Mouse (Mus musculus) lung, adult 18-20 months (tissue): Measurements from ENCODE around the gene Dnmt3a.

Experiments
- DNase-seq, 2 experiments: peaks; one replicate each; pipeline ENCODE4 v3.0.0; 2022; ENCODE audit warnings: mixed read lengths in 2 of 2

The Dnmt3a gene

DNA sequence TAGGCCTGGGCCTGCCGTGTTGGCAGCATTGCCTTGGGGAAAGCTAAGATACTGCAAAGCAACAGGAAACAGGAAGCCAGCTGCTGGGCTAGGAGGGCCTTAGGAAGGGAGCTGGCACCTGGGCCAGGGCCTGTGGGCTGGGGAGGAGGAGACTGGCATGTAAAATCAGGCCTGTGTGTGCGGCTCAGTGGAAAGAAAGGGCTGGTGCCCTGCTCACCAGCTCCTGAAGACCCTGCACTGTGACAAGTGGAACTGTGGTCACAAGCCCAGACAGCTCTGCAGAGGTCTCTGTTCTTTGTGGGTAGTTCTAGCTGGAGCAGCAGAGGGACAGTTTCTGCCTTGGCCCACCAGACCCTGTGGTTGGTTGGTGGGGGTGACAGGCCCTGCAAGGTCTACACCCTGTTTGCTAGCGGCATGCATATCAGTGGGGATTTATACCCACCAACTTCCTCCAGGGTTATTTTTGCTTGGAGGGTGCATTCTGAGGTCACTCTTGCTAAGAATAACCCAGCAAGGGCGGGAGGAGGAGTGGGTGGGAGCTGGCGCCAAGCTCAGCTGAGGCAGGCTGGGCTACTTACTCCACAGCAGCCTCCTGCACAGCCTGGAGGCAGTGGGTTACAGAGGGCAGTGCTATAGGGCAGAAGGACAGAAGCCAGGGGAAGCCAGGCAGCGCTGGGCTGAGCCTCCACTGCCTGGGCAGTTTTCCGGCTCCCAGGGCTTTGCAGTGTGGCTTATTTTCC is 50.1 kb downstream of the Dnmt3a start:
- peak; percentile 69 to 73 for DNase-seq

- DNase-seq: no peak
Observed at GRCm38 (mm10) chr12:3856748-3857147, 50.9 kb downstream of the Dnmt3a start.

- no peak for DNase-seq
Observed at GRCm38 (mm10) chr12:3857231-3857630, 51.4 kb downstream of the Dnmt3a start.

GRCm38 (mm10) chr12:3857773-3858172 is 52.0 kb downstream of the Dnmt3a start:
- no peak for DNase-seq

GRCm38 (mm10) chr12:3858754-3859153 is 52.9 kb downstream of the Dnmt3a start:
- no peak for DNase-seq

- DNase-seq: no peak
Observed at GRCm38 (mm10) chr12:3859545-3859944, 53.7 kb downstream of the Dnmt3a start.

GRCm38 (mm10) chr12:3860005-3860404 is 54.2 kb downstream of the Dnmt3a start:
- no peak for DNase-seq

DNA sequence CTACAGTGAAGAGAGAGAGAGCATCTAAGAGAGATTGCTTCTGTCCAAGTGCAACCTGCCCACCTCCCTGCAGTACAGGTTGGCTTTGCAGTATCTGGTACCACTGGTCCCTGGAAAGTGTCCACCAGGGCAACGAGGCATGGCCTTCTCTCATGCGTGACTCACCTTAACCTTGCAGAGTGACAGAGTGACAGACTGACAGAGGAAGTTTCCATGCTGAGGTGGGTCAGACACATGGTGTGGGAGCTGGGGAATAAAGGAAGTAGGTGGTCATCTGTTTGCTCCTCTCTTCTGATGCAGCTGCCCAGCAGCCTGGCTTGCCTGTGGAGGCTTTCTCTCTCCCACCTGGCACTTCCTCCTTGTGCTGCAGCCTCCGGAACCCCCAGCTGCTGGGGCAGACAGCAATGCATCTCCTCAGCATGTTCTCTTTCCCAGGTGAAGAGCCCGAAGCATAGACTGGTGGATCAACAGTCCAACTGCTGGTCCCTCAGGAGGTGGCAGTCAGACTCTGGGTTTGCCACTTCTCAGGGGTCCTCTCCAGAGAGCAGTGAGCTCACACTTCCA is 55.9 kb downstream of the Dnmt3a start:
- DNase-seq: no peak

- no peak for DNase-seq
Observed at GRCm38 (mm10) chr12:3862253-3862652, 56.4 kb downstream of the Dnmt3a start.

DNA sequence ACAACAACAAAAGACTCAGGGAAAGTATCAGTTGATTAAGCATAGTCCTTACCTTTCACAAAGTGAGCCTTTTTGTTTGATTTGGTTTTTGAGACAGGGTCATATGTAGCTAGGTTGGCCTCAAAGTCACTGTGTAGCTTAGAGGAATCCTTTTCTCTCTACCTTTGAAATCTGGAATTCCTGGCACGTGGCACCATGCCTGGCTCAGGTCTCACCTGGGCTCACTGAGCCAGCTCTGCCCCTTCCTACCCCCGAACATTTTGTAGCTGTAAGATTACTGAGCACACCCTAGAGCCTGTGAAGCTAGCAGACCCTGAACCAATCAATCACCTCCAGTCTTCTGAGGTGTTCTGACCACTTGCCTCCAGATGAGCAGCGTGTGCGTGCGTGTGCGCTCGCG is 58.4 kb downstream of the Dnmt3a start:
- DNase-seq: no peak

- no peak for DNase-seq
Observed at GRCm38 (mm10) chr12:3865594-3865993, 59.8 kb downstream of the Dnmt3a start.

DNA sequence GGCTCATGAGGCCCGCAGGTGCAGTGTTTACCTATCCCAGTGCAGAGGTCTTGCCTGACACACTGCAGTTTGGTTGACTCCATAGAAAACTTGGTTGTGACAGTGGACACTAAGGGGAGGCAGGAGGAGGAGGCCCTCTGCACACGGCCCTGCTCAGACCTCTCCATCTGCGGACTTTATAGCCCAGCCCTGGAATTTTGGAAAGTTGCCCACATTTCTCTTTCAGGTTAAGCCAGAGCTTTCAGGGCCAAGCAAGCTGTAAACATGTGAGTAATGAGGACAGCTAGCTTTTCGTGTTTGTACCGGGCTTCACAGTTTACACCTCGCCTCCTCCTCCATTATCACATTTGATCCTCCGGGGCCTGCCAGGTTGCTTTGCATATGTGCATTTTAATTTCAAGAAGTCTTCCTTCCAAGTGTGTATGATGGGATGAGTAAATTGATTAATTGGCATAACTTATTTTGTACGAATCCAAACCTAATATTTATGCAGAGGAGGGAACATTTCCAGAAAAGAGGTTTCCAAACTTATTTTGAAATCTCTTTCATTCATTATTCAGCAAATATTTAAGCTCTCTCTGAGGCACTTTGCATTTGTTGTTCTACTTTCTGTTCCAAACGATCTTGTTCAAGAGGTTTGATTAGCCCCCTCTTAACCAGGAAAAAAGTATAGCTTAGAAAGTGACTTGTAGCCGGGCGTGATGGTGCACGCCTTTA is 61.0 kb downstream of the Dnmt3a start:
- DNase-seq: peak; percentile 57 to 76

DNA sequence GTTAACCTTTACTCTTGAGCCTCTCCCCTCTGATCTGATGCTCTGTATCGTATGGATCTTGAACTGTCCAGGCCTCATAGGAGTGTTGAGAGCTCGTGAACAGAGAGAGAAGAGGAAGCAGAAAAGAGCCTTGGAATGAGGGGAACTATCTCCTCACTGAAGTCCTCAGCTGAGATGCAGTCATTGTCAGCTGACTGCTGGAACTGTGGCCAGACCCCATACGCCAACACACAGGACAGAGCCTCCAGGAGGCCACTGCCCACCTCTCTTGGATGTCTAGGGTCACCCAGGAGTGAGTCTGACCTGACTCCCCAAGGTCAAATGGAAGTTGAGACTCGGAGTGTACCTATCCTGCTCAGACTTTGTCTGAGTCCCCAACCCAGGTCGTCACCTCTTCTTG is 62.3 kb downstream of the Dnmt3a start:
- DNase-seq: no peak

DNA sequence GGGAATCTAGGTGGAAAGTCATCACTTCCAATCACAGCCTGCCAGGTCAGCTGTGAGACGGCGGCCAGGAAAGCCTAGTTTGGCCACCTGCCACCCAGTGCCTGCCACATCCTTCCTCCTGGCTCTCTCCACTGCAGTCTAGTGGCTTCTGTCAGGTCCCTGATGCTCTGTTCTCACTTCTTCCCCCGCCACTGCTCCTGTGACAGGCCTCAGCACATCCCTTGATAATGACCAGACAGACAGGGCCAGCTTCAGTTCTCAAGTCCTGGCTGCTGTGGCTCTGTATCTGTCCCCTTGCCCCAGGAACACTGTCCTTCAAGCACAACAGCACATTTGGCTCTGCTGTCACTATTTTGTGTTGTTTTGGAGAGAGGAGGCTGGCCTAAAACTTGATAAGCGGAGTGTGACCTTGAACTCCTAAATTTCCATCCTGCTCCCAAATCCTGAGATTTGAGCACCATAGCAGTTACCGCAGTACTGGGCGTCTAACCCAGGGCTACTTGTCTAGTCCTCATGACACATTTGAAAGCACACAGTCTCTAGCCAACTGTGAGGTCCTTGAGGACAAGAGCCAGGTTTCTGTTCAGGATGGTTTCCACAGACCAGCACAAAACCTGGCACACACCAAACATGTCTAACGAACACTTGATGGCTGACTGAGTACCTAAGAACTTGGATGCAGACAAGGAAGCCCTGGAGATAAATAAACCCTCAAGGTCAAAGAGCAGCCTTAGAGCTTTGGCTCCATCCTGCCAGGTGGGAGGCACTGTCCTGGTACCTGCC is 63.1 kb downstream of the Dnmt3a start:
- peak; percentile 60 to 64 for DNase-seq

- DNase-seq: no peak
Observed at GRCm38 (mm10) chr12:3870024-3870423, 64.2 kb downstream of the Dnmt3a start.

DNA sequence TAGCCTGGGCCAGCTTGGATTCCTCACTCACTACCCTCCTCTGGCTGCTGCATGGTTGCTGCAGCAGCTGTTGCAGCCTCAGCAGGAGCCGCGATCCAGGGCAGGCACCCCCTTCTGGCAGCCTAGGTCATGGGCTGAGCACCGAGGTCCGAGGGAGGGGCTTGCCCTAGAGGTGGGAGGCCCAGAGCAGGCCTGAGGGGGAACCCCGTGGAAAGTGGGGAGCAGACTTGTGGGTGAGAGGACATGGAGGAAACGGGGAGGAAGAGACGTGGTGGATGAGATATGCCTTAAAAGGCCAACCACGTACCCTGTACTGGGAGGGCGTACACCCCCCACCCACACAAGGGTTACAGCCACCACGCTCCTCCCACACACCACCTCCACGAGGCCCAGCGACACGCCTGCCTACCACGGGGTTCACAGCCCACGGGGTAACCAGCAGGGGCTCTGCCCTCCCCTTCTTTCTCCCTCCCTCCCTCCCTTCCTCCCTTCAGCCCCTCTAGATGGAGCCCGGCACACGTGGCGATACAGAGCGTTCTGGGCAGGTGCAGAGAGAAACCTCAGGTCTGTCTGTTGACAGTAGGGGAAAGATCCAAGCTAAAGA is 65.2 kb downstream of the Dnmt3a start:
- DNase-seq: peak in 1 of 2 experiments; percentile 46

DNA sequence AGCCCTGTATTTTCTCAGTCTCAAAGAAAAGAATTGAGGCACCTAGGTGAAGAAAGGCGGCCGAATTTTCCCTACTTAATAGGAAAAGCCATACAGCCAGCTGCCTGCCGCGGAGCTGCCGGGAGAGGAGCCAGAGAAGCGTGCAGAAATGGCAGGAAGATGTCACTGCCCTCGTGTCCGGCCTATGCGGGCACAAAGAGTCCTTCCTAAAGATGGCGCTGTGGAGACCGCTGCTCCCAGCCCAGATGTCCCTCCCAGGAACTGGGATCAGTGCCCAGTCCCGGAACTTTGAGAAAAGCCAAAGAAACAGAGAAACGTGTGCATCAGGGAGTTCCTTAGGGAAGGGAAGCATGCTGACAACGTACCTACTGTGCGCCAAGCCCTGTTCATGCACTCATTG is 65.8 kb downstream of the Dnmt3a start:
- peak; percentile 74 to 82 for DNase-seq

- no peak for DNase-seq
Observed at GRCm38 (mm10) chr12:3872410-3873230, 66.8 kb downstream of the Dnmt3a start.

- no peak for DNase-seq
Observed at GRCm38 (mm10) chr12:3875474-3875873, 69.7 kb downstream of the Dnmt3a start.

DNA sequence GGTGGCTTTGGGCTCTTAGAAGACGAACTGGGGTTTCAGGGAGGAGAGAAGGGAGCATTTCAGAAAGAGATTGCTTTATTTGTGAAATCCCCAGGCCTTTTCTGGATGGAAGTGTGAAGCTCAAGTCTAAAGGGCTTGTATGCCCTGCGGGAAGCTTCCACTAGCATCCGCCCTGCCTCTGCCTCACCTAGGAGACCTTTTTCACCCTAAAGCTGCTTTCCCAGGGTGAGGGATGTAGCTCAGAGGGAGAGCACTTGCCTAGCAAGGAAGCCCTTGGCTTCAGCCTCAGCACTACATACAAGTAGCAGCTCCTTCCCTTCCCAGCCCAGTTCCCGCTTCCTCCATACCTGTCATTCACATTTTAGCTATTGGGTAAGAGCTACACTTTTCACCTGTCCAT is 71.6 kb downstream of the Dnmt3a start:
- no peak for DNase-seq

DNA sequence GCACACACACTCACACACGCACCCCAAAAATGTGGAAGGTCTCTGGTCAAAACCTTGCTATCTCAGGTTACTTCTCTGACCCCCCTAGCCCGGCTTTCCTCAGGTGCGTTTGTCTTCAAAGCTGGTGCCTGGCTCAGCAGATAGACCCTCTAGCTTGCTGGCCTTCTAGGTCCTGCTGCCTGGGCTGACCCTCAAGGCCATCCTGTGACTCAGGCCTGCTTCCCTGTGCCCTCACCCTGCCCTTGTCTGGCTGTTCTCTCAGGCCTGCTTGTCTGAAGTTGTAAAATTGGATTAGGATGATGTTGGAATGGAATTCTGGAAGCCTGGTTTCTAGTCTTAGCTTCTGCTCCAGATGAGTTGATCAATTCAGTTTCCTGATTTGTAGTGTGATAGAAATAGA is 75.7 kb downstream of the Dnmt3a start:
- DNase-seq: no peak
